8 mouse cellular contexts compared by ENCODE assay signal in the genomic region with DNA sequence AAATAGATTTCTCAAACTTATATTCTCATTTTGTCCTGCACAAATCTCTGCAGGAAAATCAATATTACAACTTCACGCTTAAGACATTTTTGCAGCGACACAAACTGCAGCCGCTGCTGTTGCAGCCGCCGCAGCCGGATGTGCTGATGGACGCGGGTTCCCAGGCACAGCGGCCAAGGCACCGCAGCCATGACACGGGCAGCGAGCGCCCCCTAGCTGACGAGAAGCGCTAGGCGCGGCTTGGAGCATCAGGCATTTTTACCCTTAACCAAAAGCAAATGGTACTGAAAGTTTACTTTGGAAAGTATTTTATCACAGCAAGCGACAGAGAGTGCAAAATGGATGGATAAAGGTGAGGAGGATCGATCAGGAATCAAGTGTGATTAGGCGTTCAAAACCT. TPM values are rescaled to one million over a fixed set of nuclear protein-coding genes. Genes with fewer than 3 reads are reported as not detected.
DNase-seq lines count a peak whose midpoint lies in the region; ATAC-seq lines count a peak whose summit lies in the region.

No protein-coding gene starts in this region.

- peak; percentile 64 for DNase-seq in ES-CJ7 (ENCODE audit: low read depth, low spot score)
- DNase-seq in cerebellum, adult 11-12 months = peak; percentile 34
- peak; percentile 72 for DNase-seq in layer of hippocampus, adult 9-11 months
- peak; percentile 82 for DNase-seq in lung, postnatal 14 days
- DNase-seq in retina, postnatal 7 days (ENCODE audit: low read depth, low spot score) = peak; percentile 63
- DNase-seq in thymus, postnatal 36 days = peak; percentile 90 to 91

- WGBS in forebrain, embryonic 16.5 days = 1% methylated on average over 20 of the region's 20 CpGs
- 2% methylated on average over 20 of the region's 20 CpGs for WGBS in hindbrain, embryonic 12.5 days

- peak overlapping the region; percentile 81 for H3K4me3 ChIP-seq in forebrain, embryonic 16.5 days (replicated peaks; ENCODE audit: low read length)
- peak overlapping the region; percentile 18 for H3K4me3 ChIP-seq in hindbrain, embryonic 12.5 days

- peak overlapping the region; percentile 100 for H3K27ac ChIP-seq in forebrain, embryonic 16.5 days (ENCODE audit: low read length)
- no peak overlapping the region for H3K27ac ChIP-seq in hindbrain, embryonic 12.5 days

- H3K36me3 ChIP-seq in forebrain, embryonic 16.5 days (ENCODE audit: control insufficient read depth, insufficient read depth) = no peaks in the 10 kb centered on the region
- H3K36me3 ChIP-seq in hindbrain, embryonic 12.5 days = no peaks in the 10 kb centered on the region

- H3K4me1 ChIP-seq in forebrain, embryonic 16.5 days (replicated peaks; ENCODE audit: control insufficient read depth, insufficient read depth, low read length) = peaks cover 48% of the 10 kb centered on the region
- peaks cover 62% of the 10 kb centered on the region for H3K4me1 ChIP-seq in hindbrain, embryonic 12.5 days

- no peaks in the 10 kb centered on the region for H3K9me3 ChIP-seq in forebrain, embryonic 16.5 days (ENCODE audit: control insufficient read depth, low read length)
- no peaks in the 10 kb centered on the region for H3K9me3 ChIP-seq in hindbrain, embryonic 12.5 days (replicated peaks)

- peak overlapping the region; percentile 72 for H3K4me2 ChIP-seq in forebrain, embryonic 16.5 days (ENCODE audit: low read length)
- peak overlapping the region; percentile 67 for H3K4me2 ChIP-seq in hindbrain, embryonic 12.5 days (replicated peaks)

- ATAC-seq in forebrain, embryonic 16.5 days = peak; percentile 51
- no peak for ATAC-seq in hindbrain, embryonic 12.5 days (ENCODE audit: low FRiP score)

- H3K9ac ChIP-seq in forebrain, embryonic 16.5 days (replicated peaks; ENCODE audit: low read depth, low read length) = peak overlapping the region; percentile 100
- H3K9ac ChIP-seq in hindbrain, embryonic 12.5 days = no peak overlapping the region

- no peaks in the 10 kb centered on the region for H3K27me3 ChIP-seq in forebrain, embryonic 16.5 days (replicated peaks; ENCODE audit: control insufficient read depth, insufficient read depth, low read length)
- H3K27me3 ChIP-seq in hindbrain, embryonic 12.5 days = peaks cover 7% of the 10 kb centered on the region; the same call in 1 of the 2 replicates

RNA-seq across cellular contexts. Expression of a gene that starts 4.7 kb away (rescaled TPM):
- polyA plus RNA-seq in forebrain, embryonic 16.5 days (2015; fragmentation: Nextera tagmentation; extraction: Ambion mirVana) = 81.4 and 87.9 TPM in 2 replicates
- polyA plus RNA-seq in hindbrain, embryonic 12.5 days (2016; fragmentation: Nextera tagmentation; extraction: Ambion mirVana) = 25.9 and 37.1 TPM in 2 replicates

Comparison
In these comparisons a context has a peak if more than half of its experiments do, and no peak if none do; other contexts are left out.
1. DNase-seq: peak in every context shown above with its lines; median percentile 90 in thymus, postnatal 36 days; 82 in lung, postnatal 14 days; 72 in layer of hippocampus, adult 9-11 months; 64 in ES-CJ7; 63 in retina, postnatal 7 days; 34 in cerebellum, adult 11-12 months.